Mouse (Mus musculus) thymus, adult 18-20 months (tissue): ENCODE results near the gene Alyref2.
"Not testable (repeated sequence)": the region's sequence is repeated elsewhere in the genome, so short reads cannot be mapped to it uniquely, and the experiment has no call there.

ENCODE experiments used
- DNase-seq, 2 experiments: peaks; one replicate each; pipeline ENCODE4 v3.0.0; 2022; ENCODE audit warnings: mixed read lengths in 2 of 2

Alyref2 gene

DNA sequence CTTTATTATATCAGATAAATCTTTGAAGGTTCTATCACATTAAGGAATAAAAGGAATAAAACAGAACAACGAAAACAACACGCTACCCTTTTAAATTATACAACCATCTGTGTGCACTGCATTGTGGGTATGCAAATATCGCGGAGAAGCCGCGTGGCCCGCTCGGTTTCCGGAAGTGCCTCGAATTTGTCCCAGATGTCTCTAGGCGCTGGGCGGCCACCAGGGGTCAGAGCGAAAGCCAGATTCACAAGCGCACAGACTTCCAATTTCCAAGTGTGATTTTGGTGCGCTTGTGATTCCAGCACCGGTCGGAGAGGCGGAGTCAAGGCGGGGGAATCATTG is at the start of gene Alyref2:
Gene Alyref2, plus strand, starts transcription at position 229 of the 342 bp plus-strand sequence.
- DNase-seq: peak; percentile 83 to 87

- no peak for DNase-seq
These were observed 48.4 kb upstream of the Alyref2 start for GRCm38 (mm10) chr1:171454926-171455325.

GRCm38 (mm10) chr1:171457568-171457967 is 45.7 kb upstream of the Alyref2 start:
- no peak for DNase-seq

GRCm38 (mm10) chr1:171459791-171460190 is 43.5 kb upstream of the Alyref2 start:
- no peak for DNase-seq

GRCm38 (mm10) chr1:171460551-171461503 is 42.5 kb upstream of the Alyref2 start:
- DNase-seq: no peak

GRCm38 (mm10) chr1:171463133-171463532 is 40.1 kb upstream of the Alyref2 start:
- DNase-seq: no peak

DNA sequence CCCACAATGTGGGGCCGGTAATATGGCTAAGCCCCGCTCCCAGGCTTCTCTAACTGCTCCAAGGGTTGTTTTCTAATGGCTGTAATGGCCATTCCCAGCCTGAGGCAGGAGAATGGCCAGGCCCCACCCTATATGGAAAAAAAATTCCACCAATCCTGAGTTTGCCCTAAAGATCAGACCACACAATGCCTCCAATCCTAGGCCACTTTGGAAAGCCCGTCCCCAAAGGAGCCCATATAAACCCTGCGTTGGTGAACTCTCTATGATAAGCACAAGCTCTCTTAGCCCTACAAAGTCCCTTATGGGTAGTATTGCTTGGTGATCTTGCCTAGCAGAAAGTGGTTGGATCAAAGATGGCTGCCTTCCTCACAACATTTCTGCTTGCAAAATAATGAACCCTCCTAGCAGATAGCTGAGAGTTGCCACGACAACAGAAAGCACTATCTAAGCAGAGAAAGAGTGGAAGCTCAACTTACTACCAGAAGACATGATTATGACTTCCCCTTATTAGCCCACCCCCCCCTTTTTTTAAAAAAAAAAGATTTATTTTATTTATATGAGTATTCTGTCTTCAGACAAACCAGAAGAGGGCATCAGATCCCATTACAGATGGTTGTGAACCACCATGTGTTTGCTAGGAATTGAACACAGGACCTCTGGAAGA is 37.4 kb upstream of the Alyref2 start:
- DNase-seq: no peak

DNA sequence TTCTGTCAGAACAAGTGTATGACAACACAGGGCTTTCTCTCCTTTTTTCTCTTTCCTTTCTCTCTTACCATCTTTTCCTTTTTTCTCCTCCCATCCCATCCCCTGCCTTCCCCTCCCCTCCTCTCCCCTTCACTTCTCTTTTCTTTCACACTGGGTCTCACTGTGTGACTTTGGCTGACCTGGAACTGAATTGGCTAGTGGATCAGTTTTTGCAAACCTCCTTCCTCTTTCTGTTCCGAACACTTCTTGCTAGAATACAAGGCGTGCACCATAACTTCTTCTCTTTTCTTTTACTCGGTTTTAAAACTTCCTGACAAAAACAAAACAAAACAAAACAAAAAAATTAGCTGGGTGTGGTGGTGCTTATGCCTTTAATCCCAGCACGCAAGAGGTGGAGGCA is 36.7 kb upstream of the Alyref2 start:
- DNase-seq: no peak

DNA sequence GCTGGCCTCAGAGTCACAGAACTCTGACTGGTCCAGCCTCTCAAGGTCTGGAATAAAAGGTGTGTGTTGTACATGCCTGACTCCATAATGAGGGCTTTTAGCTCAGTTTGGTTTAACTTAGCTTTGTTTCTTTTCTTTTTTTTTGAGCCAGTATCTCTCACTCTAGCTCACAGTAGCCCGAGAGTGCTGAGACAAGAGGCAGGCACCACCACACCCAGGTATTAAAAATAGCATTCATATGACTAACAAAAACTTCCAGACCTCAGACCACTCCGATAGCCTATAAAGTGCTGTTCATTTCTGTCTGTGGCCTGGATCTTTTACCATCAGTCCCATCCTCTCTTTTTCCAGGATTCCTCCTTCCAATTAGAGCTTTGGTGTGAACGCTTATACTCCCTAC is 33.6 kb upstream of the Alyref2 start:
- DNase-seq: no peak

DNA sequence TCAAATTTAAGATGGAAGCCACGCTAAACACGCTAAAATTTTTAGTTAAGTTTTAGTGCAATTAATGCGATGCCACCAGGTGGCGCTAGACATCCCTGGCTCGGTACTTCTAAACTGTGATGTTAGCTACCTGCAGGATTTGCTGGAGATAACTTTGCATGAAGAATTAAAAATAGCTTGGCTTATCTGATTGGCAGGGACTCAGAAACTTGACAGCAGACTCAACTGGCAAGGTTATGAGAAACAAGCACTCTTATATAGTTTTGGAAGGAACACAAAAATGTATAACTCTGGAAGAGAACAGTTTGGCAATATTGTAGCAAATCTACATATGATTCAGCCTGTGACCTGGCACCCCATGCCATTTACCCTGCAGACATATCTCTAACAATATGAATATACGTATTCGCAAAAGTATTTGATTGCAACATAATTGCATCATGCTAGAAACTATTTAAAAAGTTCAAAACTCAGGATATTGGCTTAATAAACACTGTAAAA is 32.9 kb upstream of the Alyref2 start:
- DNase-seq: no peak

DNA sequence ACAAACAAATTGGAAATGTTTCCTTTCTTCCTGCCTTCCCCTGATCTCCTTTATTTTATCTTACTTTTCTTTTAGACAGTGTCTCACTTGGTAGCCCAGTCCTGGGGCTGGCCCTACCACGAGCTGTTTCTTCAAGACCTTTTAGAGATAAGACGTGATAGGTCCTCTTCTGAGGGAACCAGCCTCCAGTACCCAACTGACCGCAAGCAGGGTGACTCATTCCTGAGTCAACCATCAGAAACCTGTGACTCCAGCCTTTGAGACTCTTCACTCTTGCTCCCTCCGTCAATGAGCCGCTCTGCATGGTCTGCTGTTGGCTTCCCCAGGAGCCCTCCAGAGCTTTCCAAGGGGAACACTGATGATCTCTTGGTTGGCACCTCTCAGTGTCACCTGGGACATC is 32.4 kb upstream of the Alyref2 start:
- no peak for DNase-seq

DNA sequence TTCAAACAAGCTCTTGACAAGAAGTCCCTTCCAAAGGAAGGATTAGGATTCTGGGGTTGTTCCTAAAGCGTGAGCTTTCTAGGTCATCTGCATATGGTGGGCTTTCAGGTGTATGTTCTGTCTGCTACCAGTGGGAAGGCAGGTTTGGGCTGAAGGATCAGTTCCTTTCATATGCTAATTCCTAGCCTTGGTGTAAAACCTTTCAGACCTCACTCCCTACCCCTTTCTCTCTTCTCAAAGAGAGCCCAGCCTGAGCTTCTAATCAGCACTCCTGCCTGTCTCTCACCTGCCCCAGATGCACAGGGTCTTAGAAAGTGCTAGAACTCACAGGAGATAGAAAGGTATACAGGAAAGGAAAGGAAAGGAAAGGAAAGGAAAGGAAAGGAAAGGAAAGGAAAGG is 31.8 kb upstream of the Alyref2 start:
- DNase-seq: no peak

DNA sequence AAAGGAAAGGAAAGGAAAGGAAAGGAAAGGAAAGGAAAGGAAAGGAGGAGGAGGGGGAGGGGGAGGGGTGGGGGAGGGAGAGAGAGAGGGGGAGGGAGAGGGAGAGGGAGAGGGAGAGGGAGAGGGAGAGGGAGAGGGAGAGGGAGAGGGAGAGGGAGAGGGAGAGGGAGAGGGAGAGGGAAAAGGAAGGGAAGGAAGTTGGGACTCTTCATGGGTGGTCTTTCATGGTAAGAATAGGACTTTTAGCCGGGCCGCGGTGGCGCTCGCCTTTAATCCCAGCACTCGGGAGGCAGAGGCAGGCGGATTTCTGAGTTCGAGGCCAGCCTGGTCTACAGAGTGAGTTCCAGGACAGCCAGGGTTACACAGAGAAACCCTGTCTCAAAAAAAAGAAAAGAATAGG is 31.3 kb upstream of the Alyref2 start:
- DNase-seq: not testable (repeated sequence)

GRCm38 (mm10) chr1:171473506-171473905 is 29.8 kb upstream of the Alyref2 start:
- DNase-seq: no peak

DNA sequence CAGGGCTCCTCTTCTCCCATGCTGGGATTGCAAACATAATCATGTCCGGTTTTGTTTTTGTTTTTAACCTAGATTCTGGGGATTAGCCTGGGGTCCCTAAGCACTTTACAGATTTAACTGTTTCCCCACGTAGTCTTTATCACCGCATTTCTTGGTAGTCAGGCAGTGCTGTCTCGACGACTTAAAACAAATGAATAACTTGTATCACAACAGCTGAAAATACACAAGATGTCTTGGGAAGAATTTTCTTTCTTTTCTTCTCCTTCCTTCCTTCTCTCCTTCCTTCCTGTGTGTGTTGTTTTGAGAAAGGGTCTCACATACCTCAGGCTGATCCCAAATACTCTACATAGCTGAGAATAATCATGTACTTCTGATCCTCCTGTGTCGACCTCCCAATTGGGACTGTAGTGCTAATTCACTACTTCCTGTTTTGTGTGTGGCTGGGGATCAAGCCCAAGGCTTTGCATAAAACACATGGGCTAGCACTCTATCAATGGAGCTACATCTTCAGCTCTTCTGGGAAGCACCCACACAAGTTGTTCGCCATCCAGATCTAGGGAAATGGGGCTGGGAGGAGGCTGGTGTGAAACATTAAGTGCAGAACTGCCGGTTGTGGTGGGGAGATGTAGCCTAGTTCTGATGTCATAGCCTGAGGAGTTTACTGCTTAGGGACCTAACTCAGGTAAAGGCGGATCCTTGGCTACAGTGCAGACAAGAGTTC is 29.2 kb upstream of the Alyref2 start:
- DNase-seq: no peak

DNA sequence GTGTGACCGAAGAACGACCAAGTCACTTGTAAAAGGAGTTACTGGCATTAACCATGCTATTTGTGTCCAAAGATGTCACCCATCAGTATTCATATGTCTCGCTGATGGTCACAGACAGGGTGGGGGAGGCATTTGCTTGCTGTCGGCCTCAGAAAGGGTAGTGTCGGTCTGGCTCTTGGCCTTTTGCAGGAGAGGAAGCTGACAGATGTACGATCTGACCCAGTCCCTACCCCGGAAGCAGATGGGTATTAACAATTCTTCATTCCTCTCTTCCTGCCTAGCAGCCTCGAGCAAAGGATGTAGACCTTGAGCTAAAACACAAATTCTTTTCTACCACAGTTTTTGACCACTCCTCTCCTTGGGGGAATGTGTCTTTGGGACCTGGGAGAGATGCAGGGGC is 26.2 kb upstream of the Alyref2 start:
- no peak for DNase-seq

DNA sequence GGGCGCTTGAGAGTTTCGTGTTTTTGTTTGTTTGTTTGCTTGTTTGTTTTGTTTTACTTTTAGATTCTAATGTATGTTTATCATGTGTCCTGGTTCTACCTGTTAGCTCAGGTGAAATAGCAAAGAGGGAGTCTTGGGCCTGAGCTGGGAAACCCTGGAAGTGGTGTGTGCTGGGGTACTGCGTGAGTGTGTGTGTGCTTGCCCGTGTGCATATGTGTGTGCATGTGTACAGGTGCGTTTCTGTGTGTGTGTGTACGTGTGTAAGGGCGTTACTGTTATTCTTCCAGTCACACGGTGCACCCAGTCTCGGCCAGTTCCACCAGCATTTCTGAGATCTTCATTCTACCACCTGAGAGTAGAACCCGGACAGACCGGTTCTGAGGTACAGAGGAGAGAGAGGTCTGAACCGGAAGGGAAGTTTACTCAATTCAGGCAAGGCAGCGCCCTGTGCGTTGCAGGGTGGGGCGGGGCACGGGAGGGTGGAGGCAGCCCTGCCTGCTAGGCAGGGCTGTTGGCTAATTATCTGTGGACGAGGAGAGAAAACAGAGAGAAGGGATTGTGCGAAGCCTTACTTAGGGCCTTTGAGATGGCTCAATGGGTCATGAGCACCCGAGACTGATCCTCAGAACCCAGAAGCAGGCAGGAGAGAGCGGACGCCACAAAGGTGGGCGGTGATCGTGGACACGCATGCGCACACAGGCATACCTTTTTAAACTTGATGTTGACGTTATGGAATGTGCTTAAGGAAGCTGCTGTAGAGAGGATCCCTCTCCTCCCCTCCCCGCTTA is 25.3 kb upstream of the Alyref2 start:
- DNase-seq: peak in 1 of 2 experiments; percentile 37

DNA sequence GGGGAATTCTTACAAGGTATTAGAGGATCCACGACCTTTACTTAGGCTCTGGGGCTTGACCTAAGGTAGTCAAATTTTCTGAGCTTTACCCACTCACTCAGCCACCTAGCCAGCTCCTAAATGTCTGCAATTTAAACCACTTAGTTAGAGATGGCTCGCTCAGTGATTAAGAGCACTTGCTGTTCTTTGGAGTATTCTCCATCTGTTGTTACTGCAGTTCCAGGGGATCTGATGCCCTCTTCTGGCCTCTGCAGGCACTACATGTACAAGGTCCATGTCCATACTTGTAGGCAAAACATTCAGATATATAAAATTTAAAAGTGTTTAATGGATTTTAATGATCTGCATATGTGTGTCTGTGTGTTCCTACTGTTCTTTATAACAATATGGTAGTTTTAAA is 24.3 kb upstream of the Alyref2 start:
- DNase-seq: peak in 1 of 2 experiments; percentile 28

DNA sequence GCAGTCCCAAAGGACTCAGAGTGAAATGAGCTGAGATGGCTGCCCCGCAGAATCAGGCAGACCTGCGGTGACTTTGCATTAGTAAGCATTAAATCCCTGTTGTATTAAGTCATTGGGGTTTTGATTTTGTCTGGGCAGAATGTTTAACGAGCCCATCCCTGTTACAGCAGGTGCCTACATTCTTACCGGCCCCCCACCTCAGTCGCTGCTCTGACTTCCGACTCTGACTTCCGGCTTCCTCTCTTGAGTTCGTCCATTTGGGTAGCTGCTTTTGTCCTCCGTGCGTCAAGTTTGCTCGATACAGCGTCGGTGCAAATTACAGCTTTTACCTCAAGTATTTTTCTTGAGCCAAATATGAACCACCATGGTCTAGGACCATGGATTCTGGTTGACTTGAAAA is 9.0 kb upstream of the Alyref2 start:
- DNase-seq: no peak

GRCm38 (mm10) chr1:171495371-171495770 is 7.9 kb upstream of the Alyref2 start:
- DNase-seq: no peak

DNA sequence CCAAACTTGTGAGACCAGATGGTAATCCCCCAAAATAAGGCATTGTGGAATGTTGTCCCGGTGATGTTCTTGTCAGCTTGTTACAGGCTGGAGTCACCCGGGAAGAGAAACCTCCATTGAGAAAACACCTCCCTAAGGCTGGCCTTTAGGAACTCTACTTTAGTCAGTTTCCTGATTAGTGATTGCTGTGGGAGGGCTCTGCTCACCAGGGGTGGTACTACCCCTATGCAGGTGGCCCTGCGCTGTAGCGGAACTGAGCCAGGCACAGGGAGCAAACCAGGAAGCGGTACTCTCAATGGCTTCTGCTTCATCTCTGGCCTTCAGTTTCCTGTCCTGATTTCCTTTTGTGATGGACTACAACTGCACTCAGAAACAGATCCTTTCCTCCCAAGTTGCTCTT is 3.4 kb upstream of the Alyref2 start:
- DNase-seq: no peak

DNA sequence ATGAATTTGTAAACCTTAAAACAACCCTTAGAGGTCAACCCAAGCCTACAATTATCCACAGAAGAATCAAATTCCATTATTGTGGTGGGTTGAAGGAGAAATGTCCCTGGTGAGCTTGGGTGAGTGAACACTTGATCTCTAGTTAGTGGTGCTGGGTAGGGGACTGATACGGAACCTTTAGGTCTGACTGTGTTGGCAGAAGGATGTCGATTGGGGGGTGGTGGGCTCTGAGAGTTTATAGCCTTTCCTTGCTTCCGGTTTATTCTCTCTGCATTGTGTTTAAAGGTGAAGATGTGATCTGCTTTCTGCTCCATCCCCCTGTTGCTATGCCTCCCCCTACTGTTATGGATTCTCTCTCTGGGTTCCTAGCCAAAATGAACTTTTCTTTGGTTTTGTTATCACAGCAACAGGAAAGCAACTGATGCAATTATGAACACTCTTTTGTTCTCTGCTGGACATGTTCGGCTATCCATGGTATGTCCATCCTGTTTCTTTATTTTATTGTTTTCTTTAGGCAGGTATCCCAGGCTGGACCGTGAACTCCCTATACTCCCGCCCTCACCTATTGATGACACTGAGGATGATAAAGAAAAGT is 2.2 kb upstream of the Alyref2 start:
- DNase-seq: no peak
